Mouse (Mus musculus) testis, adult 2 months (tissue): Measurements from ENCODE around the gene B4galt1.

Source experiments
- CTCF ChIP-seq: fragments of 200-500 bp; IDR thresholded peaks from 2 replicates; pipeline ENCODE4 v1.5.1; 2012; ENCODE audit warnings: low read depth, mild to moderate bottlenecking, inconsistent platforms, low read length, moderate library complexity; ENCODE audit not compliant: control insufficient read depth, insufficient read depth, insufficient replicate concordance
- POLR2A ChIP-seq: fragments of 200-500 bp; IDR thresholded peaks from 2 replicates; pipeline ENCODE4 v1.6.1; 2012; ENCODE audit warnings: low read depth, mild to moderate bottlenecking, inconsistent platforms, low read length, moderate library complexity; ENCODE audit not compliant: control insufficient read depth

- TF ChIP-seq CTCF = no peak
- no peak for TF ChIP-seq POLR2A
Measured at GRCm38 (mm10) chr4:40834872-40835271, 18.9 kb downstream of the B4galt1 start.
